Mouse (Mus musculus): ENCODE measurements around the gene Gm8693. TPM values are rescaled to one million over a fixed set of nuclear protein-coding genes. Genes with fewer than 3 reads are reported as not detected.
"Not testable (repeated sequence)": the region's sequence is repeated elsewhere in the genome, so short reads cannot be mapped to it uniquely, and the experiment has no call there.

The Gm8693 gene
- polyA plus RNA-seq (2012; ENCODE audit: insufficient read depth, insufficient read length, missing spikeins): not detected in 2 replicates

- H3K27ac ChIP-seq (ENCODE audit: insufficient read depth, low read depth, low read length); H3K4me3 ChIP-seq (ENCODE audit: insufficient read depth, low read length); H3K4me1 ChIP-seq (ENCODE audit: control insufficient read depth, insufficient read depth, low read length): not testable (repeated sequence)
Measured at GRCm38 (mm10) chr7:22692217-22692616, at the start of gene Gm8693. TSS of gene Gm8693 (minus strand) at chr7:22692317.

GRCm38 (mm10) chr7:22719610-22720009 is 27.5 kb upstream of the Gm8693 start, which contains the start of gene Gm4567:
TSS of gene Gm4567 (minus strand) at chr7:22719710.
- H3K4me1 ChIP-seq (ENCODE audit: control insufficient read depth, insufficient read depth, low read length); H3K4me3 ChIP-seq (ENCODE audit: insufficient read depth, low read length); H3K27ac ChIP-seq (ENCODE audit: insufficient read depth, low read depth, low read length): not testable (repeated sequence)

- H3K4me3 ChIP-seq (ENCODE audit: insufficient read depth, low read length); H3K27ac ChIP-seq (ENCODE audit: insufficient read depth, low read depth, low read length); H3K4me1 ChIP-seq (ENCODE audit: control insufficient read depth, insufficient read depth, low read length): not testable (repeated sequence)
Measured at GRCm38 (mm10) chr7:22657718-22658117, 34.4 kb downstream of the Gm8693 start, which contains the start of gene Vmn1r155. TSS of gene Vmn1r155 (plus strand) at chr7:22658018.

Other genes with a start within 250 kb of the Gm8693 start
- gene Gm10665, start 228.2 kb downstream of the Gm8693 start, polyA plus RNA-seq (2012; ENCODE audit: insufficient read depth, insufficient read length, missing spikeins): not detected in 2 replicates
- not detected in 2 replicates for gene Vmn1r151, start 192.6 kb downstream of the Gm8693 start, polyA plus RNA-seq (2012; ENCODE audit: insufficient read depth, insufficient read length, missing spikeins)
- gene Vmn1r152, start 169.3 kb downstream of the Gm8693 start, polyA plus RNA-seq (2012; ENCODE audit: insufficient read depth, insufficient read length, missing spikeins): not detected in 2 replicates
- gene Gm8677, start 157.4 kb downstream of the Gm8693 start, polyA plus RNA-seq (2012; ENCODE audit: insufficient read depth, insufficient read length, missing spikeins): not detected in 2 replicates
- not detected in 2 replicates for gene Gm4201, start 127.0 kb downstream of the Gm8693 start, polyA plus RNA-seq (2012; ENCODE audit: insufficient read depth, insufficient read length, missing spikeins)
- not detected in 2 replicates for gene Gm4565, start 104.2 kb downstream of the Gm8693 start, polyA plus RNA-seq (2012; ENCODE audit: insufficient read depth, insufficient read length, missing spikeins)
- not detected in 2 replicates for gene Vmn1r155, start 34.3 kb downstream of the Gm8693 start, polyA plus RNA-seq (2012; ENCODE audit: insufficient read depth, insufficient read length, missing spikeins)
- not detected in 2 replicates for gene Gm4567, start 27.4 kb upstream of the Gm8693 start, polyA plus RNA-seq (2012; ENCODE audit: insufficient read depth, insufficient read length, missing spikeins)
- not detected in 2 replicates for gene Vmn1r157, start 69.4 kb upstream of the Gm8693 start, polyA plus RNA-seq (2012; ENCODE audit: insufficient read depth, insufficient read length, missing spikeins)
- not detected in 2 replicates for gene Vmn1r158, start 98.5 kb upstream of the Gm8693 start, polyA plus RNA-seq (2012; ENCODE audit: insufficient read depth, insufficient read length, missing spikeins)
- not detected in 2 replicates for gene Vmn1r159, start 151.3 kb upstream of the Gm8693 start, polyA plus RNA-seq (2012; ENCODE audit: insufficient read depth, insufficient read length, missing spikeins)
- gene Vmn1r160, start 178.9 kb upstream of the Gm8693 start, polyA plus RNA-seq (2012; ENCODE audit: insufficient read depth, insufficient read length, missing spikeins): not detected in 2 replicates